In genomic region chr13:59119596-59120394, GRCm38 (mm10) we compare ENCODE assay signal across 31 mouse cellular contexts.
DNase-seq lines count a peak whose midpoint lies in the region; ATAC-seq and TF ChIP-seq lines count a peak whose summit lies in the region.
"Had no signal": no experiment of that assay in that cellular context is flagged by ENCODE, and none has a peak within 500 bp of the region (broad histone marks: within the 10 kb centered on the region; RNA-seq: fewer than 3 reads in every experiment).

No protein-coding gene starts in this region.

- H3K4me2 ChIP-seq in heart, embryonic 13.5 days: no peak overlapping the region
- H3K4me2 ChIP-seq: embryonic facial prominence, embryonic 12.5 days; forebrain, embryonic 15.5 days; heart, embryonic 11.5 days; hindbrain, embryonic 13.5 days; limb, embryonic 15.5 days; liver, embryonic 13.5 days; midbrain, embryonic 12.5 days; neural tube, embryonic 12.5 days had no signal

- no peak for TF ChIP-seq CTCF in left cerebral cortex, adult 2 months (IDR thresholded peaks at IDR 0.05)

- H3K27me3 ChIP-seq in heart, embryonic 13.5 days (replicated peaks): no peaks in the 10 kb centered on the region
- H3K27me3 ChIP-seq: embryonic facial prominence, embryonic 12.5 days; forebrain, embryonic 15.5 days; hindbrain, embryonic 13.5 days; limb, embryonic 15.5 days; liver, embryonic 13.5 days; midbrain, embryonic 12.5 days; neural tube, embryonic 12.5 days had no signal

- H3K36me3 ChIP-seq in heart, embryonic 13.5 days: no peaks in the 10 kb centered on the region
- H3K36me3 ChIP-seq: embryonic facial prominence, embryonic 12.5 days; forebrain, embryonic 10.5 days; forebrain, embryonic 15.5 days; G1E; limb, embryonic 15.5 days; liver, embryonic 13.5 days; midbrain, embryonic 12.5 days; neural tube, embryonic 12.5 days had no signal

- no peak overlapping the region for H3K4me3 ChIP-seq in heart, embryonic 13.5 days
- no peak overlapping the region for H3K4me3 ChIP-seq in left cerebral cortex, adult 2 months
- H3K4me3 ChIP-seq: embryonic facial prominence, embryonic 12.5 days; forebrain, embryonic 10.5 days; forebrain, embryonic 15.5 days; hindbrain, embryonic 13.5 days; limb, embryonic 15.5 days; liver, embryonic 13.5 days; midbrain, embryonic 12.5 days; myocyte; neural tube, embryonic 12.5 days had no signal

- H3K27ac ChIP-seq in heart, embryonic 13.5 days (replicated peaks): 0 out of 2 replicates have a peak overlapping the region, but pooled peaks have one; percentile 8
- H3K27ac ChIP-seq in left cerebral cortex, adult 2 months: peak overlapping the region; percentile 53
- H3K27ac ChIP-seq: embryonic facial prominence, embryonic 12.5 days; forebrain, embryonic 15.5 days; limb, embryonic 15.5 days; liver, embryonic 13.5 days; neural tube, embryonic 12.5 days; stomach, postnatal 0 days had no signal

- ATAC-seq in heart, embryonic 13.5 days (ENCODE audit: extremely low read depth, insufficient number of reproducible peaks, low FRiP score, low TSS enrichment): no peak
- ATAC-seq: forebrain, embryonic 15.5 days; intestine, embryonic 16.5 days had no signal

- WGBS in heart, embryonic 13.5 days: 51% methylated on average over 10 of the region's 10 CpGs

- peaks cover 12% of the 10 kb centered on the region; the same call in 1 of the 2 replicates for H3K9me3 ChIP-seq in heart, embryonic 13.5 days
- H3K9me3 ChIP-seq: limb, embryonic 15.5 days had no signal

- peaks cover 9% of the 10 kb centered on the region for H3K4me1 ChIP-seq in heart, embryonic 13.5 days
- H3K4me1 ChIP-seq: forebrain, embryonic 10.5 days; forebrain, embryonic 15.5 days; liver, embryonic 13.5 days; neural tube, embryonic 12.5 days had no signal

- H3K9ac ChIP-seq in heart, embryonic 13.5 days: no peak overlapping the region
- H3K9ac ChIP-seq: embryonic facial prominence, embryonic 12.5 days; forebrain, embryonic 15.5 days; hindbrain, embryonic 13.5 days; limb, embryonic 15.5 days; liver, embryonic 13.5 days; midbrain, embryonic 12.5 days; neural tube, embryonic 12.5 days had no signal

- intact Hi-C loops in heart, postnatal 25 days (cut with DNase I): no loop called here
- intact Hi-C loops in left cerebral cortex, adult 2 months (cut with DNase I): no loop called here
- intact Hi-C loops in left cerebral cortex, postnatal 10 days (cut with DNase I): no loop called here

- peak; percentile 40 to 45 for DNase-seq in cerebellum, postnatal 10 days
- no peak for DNase-seq in cerebellum, adult 18-20 months
- no peak for DNase-seq in heart, postnatal 25 days (ENCODE audit: low spot score)
- no peak for DNase-seq in left cerebral cortex, adult 2 months (ENCODE audit: extremely low spot score in 1 of 2, low spot score in 2 of 2)
- no peak for DNase-seq in left cerebral cortex, postnatal 10 days (ENCODE audit: extremely low spot score in 1 of 2, low spot score in 2 of 2)
- DNase-seq in forelimb bud, embryonic 11.5 days (ENCODE audit: low read depth, low spot score): peak; percentile 9
- DNase-seq: adrenal gland, adult 8-10 months; cerebellum, adult 9-11 months; gastrocnemius, postnatal 14 days; heart, postnatal 10 days; kidney, adult 8-10 months; kidney, postnatal 10 days; left cerebral cortex, postnatal 4 days; liver, embryonic 13.5 days; lung, adult 18-20 months; lung, postnatal 14 days; right cerebral cortex, adult 18-20 months; thymus, postnatal 4 days had no signal

Comparison
In these comparisons a context has a peak if more than half of its experiments do, and no peak if none do; other contexts are left out.
1. DNase-seq: peak in cerebellum, postnatal 10 days (2 of 2) and forelimb bud, embryonic 11.5 days (single experiment); none in cerebellum, adult 18-20 months (0 of 2), heart, postnatal 25 days (single experiment), left cerebral cortex, adult 2 months (0 of 2) and left cerebral cortex, postnatal 10 days (0 of 2).